Mouse (Mus musculus): Measurements from ENCODE around the gene Ankrd63.

Gene Ankrd63

GRCm38 (mm10) chr2:118703913-118704730, at the start of gene Ankrd63:
Gene Ankrd63 (minus strand): TSS chr2:118703963.
- no peak for DNase-seq (ENCODE audit: low read depth, low spot score)

DNA sequence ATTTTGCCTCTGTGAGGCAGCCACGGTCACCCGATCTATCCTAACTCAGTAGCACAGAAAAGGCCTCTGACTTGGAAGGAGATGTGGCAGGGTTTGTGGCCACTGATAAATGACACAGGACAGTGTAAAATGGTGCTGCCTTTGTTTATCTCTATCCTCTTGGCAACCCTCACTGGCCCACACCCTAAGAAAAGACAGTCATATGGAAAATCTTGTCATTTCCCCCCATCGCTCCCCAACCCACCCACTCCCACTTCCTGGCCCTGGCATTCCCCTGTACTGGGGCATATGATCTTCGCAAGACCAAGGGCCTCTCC, 49.0 kb upstream of the Ankrd63 start:
- DNase-seq (ENCODE audit: low read depth, low spot score) = no peak

GRCm38 (mm10) chr2:118751896-118752791, 48.4 kb upstream of the Ankrd63 start:
- DNase-seq (ENCODE audit: low read depth, low spot score) = no peak

GRCm38 (mm10) chr2:118750476-118750875, 46.7 kb upstream of the Ankrd63 start:
- no peak for DNase-seq (ENCODE audit: low read depth, low spot score)

- no peak for DNase-seq (ENCODE audit: low read depth, low spot score)
These were observed 45.6 kb upstream of the Ankrd63 start for GRCm38 (mm10) chr2:118749341-118749884.

DNA sequence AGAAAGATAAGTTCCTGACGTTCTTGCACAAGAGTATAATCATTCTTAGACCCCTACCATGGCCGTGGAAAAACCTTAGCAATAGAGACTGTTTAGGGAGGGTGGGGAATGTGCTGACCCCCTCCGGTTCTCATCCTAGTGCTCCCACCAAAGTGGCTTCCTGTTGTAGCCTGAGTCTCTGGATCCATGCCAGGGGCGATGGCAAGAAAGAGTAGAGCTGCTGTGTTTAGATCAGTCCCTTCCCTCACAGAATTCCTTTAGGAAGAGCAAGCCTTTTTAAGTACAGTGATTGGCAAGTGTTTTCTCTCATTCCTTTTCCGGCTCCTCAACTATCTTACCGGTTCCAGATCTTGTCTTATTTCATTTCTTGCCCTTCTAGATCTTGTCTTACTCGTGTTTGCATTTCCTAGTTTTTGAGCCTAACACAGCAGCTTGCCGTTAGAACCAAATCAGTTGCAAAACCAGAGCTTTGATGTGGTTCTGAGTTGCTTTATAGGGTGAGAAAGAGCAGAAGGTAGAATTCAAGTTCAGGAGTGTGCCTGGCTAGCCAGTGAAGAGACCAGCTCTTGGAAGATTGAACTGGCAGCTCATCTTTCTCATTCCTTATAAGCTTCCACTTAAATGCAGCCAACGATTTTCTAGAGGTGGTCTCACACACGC, 43.7 kb upstream of the Ankrd63 start:
- DNase-seq (ENCODE audit: low read depth, low spot score) = no peak

GRCm38 (mm10) chr2:118745915-118746901, 42.4 kb upstream of the Ankrd63 start:
- no peak for DNase-seq (ENCODE audit: low read depth, low spot score)

DNA sequence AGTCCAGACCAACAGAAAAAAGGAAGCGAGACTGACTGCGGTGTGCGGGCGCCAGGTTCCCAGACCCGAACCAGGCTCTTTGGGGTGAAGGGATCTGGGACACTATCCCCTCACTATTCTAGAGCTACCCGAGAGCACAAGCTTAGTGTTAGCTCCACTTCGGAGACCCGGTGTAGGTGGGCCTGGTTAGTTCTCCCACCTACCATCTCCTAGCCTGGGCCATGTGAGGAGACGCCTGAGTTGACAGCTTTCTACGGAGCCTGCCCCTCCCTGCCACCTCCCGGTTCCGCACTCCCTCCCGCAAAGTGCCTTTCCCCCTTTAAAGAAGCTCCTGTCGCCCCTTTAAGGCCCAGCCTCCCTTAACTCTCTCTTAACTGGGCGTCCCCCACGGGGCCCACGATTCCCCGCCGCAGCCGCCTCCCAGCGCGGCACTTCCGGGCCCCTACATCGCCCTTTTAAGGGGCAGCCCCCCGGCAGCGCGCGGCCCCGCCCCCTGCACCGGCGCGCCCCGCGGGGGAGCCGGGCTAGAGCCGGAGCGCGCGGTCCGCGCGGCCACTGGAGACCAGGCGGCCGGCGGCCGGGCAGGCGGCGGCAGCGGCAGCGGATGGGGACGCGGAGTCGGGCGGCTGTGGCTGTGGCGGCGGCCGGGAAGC, 41.6 kb upstream of the Ankrd63 start, which contains the start of gene Inafm2:
Inafm2 (plus strand) TSS at position 527 of the 653 bp plus-strand sequence.
- peak; percentile 87 for DNase-seq (ENCODE audit: low read depth, low spot score)

DNA sequence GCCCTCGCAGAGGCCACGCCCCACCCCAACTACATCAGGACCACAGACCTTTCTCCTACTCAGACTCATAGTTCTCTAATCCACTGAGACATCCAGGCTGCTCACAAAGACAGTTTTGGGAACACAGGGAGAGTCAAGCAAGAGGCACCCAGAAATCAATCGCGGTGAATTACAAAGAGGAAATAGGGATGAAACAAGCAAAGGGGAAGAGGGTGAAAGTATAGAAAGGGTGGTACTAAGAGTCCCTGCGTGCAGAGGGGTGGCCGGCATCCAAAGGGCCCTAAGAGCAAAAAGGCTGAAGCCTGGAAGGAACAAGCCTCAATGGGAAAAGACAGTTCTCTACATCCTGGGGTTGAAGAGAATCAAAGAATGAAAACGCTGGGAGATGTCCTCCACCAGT, 40.9 kb upstream of the Ankrd63 start:
- no peak for DNase-seq (ENCODE audit: low read depth, low spot score)

- no peak for DNase-seq (ENCODE audit: low read depth, low spot score)
These were observed 39.6 kb upstream of the Ankrd63 start for GRCm38 (mm10) chr2:118743261-118743943.

DNA sequence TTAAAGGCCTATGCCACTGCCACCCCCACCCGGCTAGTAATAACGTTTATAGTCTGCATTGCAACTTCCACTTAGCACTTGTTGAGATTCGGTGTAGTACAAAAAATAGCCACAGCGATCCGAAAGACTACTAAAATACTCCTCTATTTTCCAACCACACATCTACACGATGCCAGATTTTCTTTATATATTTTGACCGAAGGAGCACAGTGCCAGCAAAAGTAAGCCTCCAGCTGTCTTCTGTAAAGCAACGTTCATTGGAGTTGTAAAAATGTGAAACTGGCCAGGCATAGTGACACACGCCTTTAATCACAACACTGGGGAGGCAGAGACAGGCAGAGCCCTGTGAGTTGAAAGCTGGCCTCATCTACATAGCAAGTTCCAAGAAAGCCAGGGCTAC, 37.4 kb upstream of the Ankrd63 start:
- DNase-seq (ENCODE audit: low read depth, low spot score) = no peak

DNA sequence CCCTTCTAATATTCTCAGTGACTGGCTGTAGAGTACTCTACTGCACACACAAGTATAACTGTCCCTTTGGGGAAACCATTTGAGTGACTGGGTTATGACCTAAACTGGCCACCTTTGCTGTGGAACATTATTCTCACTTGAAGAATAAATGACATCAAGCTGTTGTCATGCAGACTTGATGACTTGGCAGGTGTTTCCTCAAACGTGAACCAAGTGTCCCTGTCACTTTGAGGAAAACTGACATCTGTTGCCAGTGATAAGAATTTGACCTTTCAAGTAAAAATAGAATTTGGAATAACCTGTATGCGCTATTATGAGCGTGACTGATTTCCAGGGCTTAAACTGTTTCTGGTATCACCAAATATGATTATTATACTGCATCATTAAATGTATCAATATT, 36.6 kb upstream of the Ankrd63 start:
- no peak for DNase-seq (ENCODE audit: low read depth, low spot score)

DNA sequence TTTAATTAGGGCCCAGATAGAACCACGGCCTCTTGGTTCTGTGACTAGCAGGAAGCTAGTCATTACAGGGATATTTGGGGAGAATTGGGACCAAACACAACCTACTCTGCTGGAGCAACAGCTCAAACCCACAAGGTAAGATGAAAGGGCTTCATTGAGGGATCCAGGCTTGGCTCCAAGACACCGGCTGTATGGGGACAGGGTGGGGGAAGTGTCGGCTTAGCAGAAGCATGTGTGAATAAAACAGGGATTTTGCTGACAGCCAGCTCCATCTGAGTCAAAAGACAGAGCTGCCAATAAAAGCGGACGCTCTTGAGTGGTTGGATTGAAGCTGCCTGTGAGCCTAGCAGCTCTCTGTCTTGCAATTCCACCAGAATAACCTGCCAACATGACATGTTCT, 29.6 kb upstream of the Ankrd63 start:
- no peak for DNase-seq (ENCODE audit: low read depth, low spot score)

DNA sequence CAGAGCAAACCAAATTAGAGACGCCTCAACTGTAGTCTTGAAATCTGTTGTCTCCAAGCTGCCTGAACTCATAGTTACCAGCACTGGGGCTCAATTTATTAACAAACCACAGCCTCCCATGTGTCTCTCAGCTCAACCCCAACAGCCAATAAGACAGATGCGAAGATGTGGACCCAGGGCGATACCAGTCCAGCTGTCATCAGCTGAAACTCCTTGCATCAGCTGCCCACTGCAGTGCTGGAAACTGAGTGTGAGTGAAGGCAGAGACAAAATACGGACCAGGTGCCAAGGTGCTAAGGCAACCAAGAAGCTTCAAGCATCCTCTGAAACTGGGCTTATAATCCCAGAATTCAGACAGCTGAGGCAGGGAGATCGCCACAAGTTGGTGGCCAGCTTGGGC, 28.2 kb upstream of the Ankrd63 start:
- DNase-seq (ENCODE audit: low read depth, low spot score) = no peak

DNA sequence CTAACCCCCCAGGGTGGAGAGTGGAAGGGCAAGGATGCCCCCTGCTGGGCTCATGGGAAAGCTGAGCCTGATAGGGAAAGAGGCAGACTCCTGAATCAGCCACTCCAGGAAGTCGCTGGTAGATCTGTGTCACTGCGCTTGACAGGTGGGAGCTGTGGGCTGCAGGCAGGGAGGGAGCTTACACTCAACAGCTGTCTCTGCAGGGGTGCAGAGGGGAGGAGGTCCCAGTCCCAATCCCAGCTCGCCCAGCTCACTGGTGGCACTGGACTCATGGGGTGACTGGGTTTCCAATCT, 26.8 kb upstream of the Ankrd63 start:
- no peak for DNase-seq (ENCODE audit: low read depth, low spot score)

DNA sequence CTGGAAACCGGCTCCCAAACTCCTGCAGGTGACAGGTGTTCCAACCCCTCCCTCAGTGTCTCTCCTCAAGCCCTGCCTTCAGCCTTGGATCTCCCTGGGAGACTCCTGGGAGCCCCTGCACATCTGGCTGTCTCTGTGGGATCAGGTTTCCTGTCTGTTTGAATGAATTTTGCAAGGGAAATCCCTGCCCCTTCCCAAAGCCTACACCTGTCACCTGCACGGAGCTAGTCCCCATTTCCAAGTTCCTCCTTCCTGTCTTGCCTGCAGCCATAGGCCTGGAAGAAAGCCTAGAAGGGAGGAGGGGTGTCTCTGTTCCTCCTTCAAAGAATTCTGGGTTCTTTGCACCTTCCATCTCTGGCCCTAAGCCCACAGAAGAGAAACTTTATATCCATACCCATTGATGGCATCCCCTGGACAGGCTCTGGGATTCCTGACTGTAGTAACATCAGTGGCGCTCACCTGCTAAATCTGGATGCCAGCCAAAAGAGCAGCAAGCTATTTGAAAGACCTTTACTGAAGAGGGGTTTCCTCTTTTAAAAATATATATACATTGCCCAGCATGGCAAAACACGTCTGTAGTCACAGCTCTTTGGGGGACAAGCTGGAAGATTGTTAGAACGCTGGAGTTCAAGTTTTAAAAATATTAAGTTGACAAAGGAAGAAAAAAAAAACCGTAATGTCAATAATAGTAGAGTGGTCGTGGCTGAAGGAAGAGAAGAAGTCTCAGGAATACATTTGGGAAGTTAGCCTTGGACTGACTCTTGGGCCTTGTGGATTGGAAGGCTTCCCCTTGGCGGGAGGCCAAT, 26.3 kb upstream of the Ankrd63 start:
- no peak for DNase-seq (ENCODE audit: low read depth, low spot score)

- DNase-seq (ENCODE audit: low read depth, low spot score) = no peak
These were observed 25.4 kb upstream of the Ankrd63 start for GRCm38 (mm10) chr2:118729194-118729593.

GRCm38 (mm10) chr2:118728337-118728736, 24.6 kb upstream of the Ankrd63 start, which contains the start of gene Plcb2:
Gene Plcb2 (minus strand): TSS chr2:118728438.
- no peak for DNase-seq (ENCODE audit: low read depth, low spot score)

DNA sequence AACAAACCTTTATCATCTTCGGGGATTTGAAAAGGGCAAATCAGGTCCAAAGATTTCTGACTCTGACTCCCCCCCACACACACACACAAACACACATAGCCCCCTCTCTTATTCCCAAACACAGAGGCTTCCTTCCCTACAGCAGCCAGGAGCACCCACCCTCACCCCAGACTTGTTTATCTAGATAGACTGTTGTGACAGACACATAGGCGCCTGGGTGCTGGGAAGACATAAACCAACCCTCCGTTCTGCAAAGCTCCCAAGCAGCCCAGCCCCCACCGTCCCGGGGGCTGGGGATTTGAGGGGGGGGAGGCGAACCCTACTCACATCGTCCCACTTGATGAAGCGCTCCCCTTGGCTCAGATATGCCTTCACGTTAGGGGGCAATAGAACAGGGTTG, 24.1 kb upstream of the Ankrd63 start:
- no peak for DNase-seq (ENCODE audit: low read depth, low spot score)

All from telencephalon, adult 2 months (tissue).